Mouse (Mus musculus) liver, postnatal 0 days (tissue): ENCODE measurements around the gene 4930562C15Rik.

Experiments used
- CTCF ChIP-seq: sonication (generic); IDR thresholded peaks from 2 replicates; pipeline ENCODE4 v1.5.1; 2016; ENCODE audit warnings: antibody characterized with exemption, low read depth
- EP300 ChIP-seq: IDR thresholded peaks from 2 replicates; pipeline ENCODE4 v1.6.1; 2016; ENCODE audit warnings: antibody characterized with exemption, low read depth, mild to moderate bottlenecking

- TF ChIP-seq CTCF: peak; percentile 50
- no peak for TF ChIP-seq EP300
These were observed 26.2 kb downstream of the 4930562C15Rik start for GRCm38 (mm10) chr16:4861392-4861791.
